Mouse (Mus musculus) frontal cortex, postnatal 10 days (tissue): ENCODE results near the gene Ctdspl.

Experiments
- DNase-seq, 2 experiments: peaks; one replicate each; pipeline ENCODE4 v3.0.0; 2022; ENCODE audit warnings: low spot score in 2 of 2, mixed read lengths in 1 of 2

Ctdspl gene

DNA sequence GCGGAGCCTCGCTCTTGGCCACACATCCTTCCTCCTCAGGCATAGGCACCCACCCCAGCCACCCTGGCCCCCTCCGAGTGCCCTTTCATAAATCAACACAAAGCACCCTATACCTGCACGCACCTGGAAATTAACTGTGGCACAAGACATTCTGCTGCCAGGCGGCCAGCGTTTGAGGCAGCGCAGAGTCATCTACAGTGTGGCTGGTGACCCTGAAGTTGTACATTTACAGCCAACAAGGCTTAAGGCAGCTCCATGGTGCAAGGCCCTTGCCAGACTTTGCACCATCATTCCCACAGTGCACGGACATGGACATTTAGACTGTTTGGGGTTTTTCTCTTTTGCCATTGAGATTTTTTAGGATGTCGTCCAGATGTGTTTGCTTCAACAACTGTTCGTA, 134.4 kb downstream of the Ctdspl start:
- DNase-seq: no peak

DNA sequence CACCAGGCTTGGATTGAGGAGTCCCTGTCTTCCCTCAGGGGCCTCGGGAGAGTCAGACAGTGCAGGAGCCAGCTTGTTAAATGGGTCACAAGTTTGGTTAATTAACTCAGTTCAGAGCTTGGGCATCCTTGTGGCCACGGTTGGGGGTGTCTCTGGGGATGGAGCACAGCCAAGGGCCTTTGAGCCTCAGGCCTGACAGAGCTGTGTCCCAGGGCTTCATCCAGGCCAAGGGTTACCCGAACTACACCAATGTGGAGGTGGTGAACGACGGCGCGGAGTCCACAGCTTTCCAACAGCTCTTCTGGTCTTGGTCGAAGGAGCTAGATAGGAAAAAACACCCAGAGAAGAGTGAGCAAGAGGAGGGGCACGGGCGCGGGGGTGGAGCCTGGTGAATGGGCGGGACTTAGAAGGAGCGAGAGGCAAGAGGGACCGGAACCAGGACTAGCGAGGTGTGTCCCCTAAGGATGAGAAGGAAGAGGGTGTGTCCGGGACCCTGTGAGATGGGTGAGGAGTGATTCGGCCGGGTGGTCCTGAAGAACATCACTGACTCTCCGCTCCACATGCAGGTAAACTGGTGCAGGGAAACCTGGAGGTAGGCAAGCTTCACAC, 136.9 kb downstream of the Ctdspl start:
- no peak for DNase-seq

DNA sequence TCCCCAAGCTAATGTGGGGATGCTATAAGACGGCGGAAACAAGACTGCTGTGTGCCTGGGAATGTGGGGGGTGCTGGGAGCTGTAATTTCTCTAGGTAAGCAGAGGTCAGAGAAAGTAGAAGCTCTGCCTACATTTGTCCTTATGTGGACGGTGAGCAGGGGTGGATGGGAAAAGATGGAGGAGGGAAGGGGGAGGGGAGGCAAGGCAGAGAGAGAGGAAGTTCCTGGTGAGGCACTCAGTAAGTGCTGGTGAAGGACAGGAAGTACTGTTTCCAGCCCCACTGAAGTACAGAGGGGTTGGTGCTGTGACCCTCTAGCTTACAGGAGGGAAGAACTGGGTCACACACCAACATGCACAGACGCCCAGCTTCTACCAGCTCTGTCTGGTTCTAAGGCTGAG, 138.0 kb downstream of the Ctdspl start:
- DNase-seq: no peak

DNA sequence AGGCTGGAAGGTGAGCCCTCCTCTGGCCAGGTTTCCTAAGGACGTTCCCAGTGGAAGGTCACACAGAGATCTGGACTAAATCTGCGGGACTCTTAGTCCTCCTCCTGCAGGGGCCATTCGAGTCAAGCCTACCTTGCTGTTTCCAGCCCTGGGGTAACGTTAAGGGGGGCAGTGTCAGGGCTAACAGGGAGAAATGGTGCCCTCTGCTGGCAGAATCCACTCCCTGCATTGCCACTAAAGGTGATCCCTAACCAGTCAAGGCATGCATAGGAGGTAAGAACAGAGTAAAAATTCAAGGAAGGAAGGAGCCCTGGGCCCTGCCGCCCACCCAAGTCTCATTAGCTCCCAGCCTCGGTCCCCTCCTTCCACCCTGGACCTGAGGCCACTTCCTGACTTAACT, 141.3 kb downstream of the Ctdspl start:
- DNase-seq: peak in 1 of 2 experiments; percentile 75

DNA sequence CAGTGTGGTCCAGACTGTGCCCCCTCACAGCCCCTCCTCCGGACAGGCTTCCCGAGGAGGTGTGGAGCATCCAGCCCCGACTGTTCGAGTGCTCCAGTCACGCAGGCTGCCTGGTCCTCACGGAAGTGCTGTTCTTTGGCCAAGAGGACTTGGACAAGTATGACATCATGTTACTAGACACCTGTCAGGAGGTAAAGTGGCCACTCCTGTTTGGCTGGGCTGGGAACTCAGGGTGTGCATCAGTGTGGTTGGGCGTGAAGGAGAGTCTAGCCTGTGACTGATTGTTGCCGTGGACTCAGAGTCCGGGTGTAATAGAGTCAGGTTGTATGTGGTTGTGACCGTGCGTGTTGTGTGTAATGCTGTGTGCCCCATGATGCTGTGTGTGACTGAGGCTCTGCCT, 142.0 kb downstream of the Ctdspl start:
- DNase-seq: no peak

DNA sequence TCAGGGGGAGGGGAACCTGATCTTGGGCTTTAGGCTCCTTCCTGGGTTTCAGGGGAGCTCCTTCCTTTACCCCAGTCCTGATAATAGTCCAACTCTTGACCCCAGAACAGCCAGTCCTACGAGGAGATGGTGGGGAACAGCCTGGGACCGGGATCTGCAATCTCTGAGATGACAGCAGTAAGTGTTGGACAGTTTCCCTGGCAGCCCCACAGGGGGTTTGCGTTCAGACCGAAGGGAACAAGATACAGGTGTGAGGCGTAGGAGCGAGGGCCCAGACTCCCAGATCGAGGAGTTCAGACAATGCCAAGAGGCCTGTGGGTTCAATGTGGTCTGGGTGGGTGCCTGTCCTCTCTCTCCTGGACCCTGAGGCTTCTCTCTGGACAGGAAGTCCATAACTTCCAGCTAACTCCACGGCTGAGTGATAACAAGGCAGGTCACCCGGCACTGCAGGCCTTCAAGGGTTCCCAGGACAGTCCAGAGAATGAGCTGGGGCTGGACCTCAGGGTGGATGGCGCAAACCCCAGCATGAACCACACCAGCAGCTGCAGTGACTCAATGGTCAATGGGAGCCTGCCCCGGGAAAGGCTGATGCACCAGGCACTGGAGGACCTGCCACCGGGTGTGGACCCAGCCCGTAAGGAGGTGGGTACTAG, 144.0 kb downstream of the Ctdspl start:
- DNase-seq: no peak

DNA sequence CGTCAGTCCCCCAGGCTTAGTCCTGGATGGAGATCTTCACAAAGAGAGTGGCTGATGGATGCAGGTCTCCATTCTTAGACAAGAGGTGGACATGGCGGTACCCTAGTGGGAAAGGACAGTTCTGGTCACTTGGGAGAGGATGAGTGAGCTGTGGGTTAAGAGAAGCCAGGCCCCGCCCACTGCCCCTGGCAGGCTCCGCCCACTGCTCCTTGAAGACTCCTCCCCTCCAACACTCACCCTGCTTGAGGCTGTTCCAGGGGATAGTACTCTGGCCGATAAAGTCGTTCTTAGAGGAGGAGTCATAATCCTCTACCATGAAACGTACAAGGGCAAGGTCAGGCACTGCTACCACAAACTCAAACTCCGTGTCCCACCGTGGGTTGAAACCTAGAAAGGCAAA, 145.5 kb downstream of the Ctdspl start:
- DNase-seq: no peak

DNA sequence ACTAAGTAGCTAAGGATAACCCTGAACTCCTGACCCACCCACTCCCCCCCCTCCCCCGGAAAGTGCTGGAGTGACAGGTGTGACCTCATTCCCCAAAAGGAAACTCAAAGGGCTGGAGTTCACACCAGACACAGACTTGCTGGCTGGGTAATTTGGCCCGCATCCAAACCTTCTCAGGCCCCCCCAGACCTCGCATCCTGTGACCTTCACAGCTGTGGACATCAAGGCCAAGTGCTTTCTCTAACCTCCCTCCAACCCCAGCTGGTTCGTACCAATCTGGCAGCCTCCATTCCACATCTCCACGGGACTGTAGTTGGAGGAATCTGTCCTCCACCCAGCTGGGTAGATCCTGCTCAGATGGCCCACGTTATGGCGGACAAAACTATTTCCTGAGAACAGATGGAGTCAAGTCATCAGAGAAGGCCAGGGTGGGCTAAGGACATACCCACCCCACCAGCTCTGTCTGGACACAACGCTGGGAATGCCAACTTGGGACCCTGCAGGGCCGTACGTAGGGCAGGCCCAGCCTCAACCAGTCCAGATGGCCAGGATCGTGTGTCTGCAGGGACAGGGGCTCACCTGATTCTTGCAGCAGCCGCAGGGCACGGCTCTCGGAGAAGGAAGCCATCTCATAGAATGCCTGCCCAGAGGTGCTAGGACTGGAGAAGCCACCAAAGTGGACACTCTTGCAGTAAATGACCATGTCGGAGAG, 147.1 kb downstream of the Ctdspl start:
- no peak for DNase-seq

DNA sequence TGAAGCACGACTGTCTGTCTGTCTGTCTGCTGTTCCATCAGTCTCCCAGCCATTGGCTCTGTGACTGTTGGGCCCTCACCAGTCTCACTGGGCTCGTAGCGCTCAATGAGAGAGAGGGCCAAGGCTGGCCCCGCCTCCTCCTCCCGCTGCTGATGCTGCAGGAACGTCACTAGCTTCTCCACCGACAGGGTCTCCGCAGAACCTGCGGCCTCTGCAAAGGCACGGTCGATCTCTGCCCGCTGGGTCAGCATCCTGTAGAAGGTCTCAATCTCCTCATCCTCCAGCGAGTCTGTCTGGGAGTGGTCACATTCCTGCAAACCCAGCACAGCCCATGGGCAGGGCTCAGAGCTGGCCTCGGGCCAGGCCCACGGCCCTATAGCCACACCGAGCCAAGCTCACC, 149.4 kb downstream of the Ctdspl start:
- no peak for DNase-seq

DNA sequence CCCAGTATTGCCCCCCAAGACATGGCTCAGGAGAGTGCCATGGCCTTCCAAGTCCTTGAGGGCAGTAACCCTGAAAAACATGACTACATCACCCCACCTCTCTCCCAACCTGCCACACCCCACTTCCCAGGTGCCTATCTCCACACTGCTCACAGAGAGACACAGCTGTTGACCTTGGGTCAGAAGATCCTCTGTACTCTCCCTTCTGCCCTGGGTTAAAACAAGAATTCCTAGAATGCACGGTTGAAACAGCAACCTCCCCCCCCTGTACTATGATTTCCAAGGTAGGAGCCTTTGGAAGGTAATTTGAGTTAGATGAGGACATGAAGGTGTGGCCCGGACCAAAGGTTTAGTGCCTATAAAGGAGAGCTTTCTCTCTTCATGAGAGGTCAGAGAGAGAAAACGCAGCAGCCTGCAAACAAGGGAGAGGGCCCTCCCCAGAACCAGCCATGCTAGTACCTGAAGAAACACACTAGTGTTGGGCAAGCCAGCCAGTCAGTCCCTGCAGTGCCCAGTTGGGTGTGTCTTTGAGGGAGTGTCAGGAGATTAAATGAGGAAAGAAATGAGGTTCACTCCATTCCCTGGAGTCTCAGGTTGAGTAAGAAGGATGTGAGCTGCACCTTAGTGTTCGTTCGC, 153.9 kb downstream of the Ctdspl start:
- no peak for DNase-seq

DNA sequence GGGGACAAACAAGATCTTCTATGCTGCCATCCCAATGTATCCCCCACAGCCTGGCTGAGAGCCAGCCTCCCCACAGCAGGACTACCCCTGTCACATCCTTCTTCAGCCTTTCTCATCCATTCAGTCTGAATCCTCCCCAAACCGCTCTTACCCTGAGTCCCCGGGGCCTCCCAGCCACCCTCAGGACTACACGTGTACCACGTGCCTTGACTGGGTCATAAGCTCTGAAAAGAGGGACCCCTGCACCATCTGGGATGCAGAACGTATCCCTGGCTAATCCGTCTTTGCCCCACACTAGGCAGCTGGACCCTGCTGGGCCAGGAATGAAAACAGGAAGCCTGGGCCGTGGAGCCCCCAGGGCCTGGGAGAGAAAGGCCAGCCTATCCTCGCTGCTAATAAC, 155.8 kb downstream of the Ctdspl start:
- DNase-seq: no peak

DNA sequence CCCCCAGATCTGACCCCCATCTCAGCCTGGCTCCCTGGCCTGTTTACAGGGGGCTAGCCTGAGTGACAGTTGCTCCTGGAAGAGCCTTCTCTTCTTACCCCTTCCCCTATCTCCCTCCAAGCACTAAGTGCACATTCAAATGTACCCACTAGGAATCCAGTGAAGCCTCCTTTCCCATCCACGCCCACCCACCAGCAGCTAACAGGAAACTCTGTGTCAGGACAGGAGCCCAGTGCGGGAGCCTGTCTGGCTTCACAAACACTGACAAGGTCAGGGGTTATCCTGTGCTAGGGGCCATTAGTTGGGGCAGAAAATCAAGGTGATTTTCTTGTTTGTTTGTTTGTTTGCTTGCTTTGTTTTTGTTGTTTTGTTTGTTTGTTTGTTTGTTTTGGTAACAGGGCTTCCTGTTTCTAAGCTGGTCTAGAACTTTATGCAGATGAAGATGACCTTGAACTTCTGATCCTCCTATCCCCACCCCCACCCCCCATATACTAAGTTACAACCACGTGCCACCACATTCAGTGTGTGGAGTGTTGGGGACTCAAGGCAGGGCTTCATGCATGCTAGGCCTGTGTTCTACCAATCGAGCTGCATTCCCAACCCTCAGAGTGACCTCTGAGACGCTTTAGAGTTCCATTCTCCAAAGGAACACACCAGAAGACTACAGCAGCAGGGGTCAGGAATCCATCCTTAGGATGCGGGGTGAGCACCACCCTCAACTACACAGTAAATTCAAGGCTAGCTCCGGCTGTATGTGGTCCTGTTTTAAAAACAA, 156.6 kb downstream of the Ctdspl start:
- no peak for DNase-seq

DNA sequence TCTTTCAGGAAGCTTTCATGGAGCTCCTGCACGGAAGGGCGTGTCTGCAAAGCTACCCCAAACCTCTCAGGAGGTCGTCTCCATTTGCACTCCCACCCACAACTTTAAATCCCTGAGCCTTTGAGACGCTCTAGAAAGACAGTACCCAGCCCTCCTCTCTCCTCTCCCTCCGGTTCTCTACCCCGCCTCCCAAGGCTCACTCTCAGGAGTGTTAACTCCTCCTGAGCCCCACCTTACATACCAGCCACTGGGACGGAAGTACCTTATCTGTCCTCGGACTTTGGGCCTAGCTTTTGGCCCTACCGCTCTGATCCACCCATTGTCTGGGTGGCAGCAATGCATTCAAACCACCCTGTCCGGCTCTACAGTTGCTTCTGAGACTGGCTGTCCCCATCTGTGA, 157.7 kb downstream of the Ctdspl start:
- no peak for DNase-seq

DNA sequence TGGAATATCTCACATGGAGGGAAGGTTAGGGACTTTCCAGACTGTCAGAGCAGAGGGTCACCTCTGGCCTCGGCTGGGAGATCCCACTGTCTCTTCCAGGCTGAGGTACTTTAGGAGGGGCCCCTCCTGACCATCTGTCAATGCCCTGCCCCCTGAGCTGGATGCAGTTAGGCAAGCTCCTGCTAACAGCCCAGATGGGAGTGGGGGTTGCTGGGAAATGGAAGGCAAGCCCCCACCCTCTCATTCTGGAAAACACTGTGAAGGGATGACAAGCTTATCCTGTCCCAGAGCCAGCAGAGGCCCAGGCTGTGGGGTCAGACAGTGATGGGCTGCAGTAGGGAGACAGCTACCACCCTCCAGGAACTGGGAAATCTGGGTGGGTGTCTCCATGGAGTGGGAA, 160.2 kb downstream of the Ctdspl start:
- DNase-seq: no peak

DNA sequence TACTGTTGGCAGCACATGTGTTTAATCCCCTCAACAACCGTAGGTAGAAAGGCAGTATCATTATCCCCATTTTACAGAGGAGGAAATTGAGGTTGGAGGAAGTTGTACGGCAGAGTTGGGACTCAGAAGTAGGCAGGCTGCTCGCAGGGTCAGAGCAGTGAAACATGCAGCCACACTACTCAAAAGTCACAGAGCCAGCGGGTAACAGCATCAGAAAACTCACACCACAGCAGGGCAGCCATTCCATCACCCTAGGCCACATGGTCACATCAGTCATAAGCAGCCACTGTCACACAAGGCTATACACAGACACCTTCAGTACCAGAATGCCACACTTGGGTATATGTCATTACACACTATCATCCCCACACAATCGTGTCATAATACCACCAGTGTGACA, 161.1 kb downstream of the Ctdspl start:
- no peak for DNase-seq

DNA sequence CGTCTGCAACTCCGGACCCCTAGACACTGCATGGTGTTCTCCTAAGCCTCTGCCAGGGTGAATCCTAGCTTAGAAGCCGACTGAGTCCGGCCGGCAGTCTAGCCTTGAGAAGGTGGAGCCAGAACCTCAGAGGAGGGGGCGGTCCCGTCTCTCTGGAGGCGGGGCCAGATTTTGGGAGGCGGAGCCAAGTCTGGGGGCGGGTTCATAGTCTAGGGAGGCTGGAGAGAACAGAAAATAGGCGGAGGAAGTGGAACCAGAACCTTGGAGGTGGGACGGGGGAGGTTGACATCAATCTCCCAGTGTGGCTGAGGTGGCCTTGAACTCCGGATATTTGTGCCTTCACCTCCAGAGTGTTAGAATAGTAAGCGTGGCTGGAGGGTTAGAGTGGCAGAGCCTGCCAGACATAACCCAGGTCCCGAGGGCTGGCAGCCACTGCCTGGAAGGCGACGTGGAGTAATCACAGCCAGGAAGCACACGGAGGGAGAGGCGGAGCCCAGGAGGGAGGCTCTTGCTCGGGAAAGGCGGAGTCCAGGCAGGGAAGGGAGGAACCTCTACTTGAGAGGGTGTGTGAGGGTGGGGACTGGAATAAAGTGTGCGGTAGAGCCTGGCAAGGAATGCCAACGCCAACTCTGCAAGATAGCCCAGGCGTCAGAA, 162.0 kb downstream of the Ctdspl start:
- peak; percentile 65 to 72 for DNase-seq

DNA sequence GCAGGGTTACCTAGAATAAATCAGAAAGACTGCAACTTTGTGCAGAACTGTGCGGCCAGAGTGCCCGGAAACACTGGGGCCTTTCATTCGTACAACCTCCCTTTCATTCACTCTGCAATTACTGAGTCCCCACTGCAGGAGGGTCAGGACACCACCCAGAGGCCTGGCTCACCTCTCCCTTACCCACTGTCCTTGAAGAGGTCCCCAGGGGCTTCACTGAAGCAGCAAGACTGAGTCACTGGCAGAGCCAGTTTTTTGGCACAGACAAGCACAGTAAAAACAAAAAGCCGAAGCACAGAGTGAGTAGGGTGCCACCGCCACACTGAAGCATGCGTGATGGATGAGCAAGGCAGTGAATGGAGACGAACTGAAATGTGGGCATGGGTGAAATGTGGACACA, 163.2 kb downstream of the Ctdspl start:
- DNase-seq: no peak

DNA sequence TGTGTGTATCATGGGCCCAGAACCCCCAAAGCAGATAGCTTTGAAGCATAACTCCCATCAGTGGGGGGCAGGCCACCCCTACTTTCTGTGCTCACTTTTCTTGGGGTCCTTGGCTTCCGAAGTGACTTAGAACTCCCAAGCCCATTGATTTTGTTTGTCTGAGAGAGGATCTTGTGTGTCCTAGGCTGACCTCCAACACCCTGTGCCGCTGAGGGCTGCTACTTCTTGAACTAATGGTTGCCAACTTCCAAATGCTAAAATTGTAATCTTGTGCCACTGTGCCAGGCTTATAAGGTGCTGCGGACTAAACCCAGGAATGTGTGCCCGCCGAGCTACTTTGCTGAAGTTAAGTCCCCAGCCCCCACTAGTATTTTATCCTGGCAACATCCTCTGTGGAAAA, 164.2 kb downstream of the Ctdspl start:
- DNase-seq: no peak

DNA sequence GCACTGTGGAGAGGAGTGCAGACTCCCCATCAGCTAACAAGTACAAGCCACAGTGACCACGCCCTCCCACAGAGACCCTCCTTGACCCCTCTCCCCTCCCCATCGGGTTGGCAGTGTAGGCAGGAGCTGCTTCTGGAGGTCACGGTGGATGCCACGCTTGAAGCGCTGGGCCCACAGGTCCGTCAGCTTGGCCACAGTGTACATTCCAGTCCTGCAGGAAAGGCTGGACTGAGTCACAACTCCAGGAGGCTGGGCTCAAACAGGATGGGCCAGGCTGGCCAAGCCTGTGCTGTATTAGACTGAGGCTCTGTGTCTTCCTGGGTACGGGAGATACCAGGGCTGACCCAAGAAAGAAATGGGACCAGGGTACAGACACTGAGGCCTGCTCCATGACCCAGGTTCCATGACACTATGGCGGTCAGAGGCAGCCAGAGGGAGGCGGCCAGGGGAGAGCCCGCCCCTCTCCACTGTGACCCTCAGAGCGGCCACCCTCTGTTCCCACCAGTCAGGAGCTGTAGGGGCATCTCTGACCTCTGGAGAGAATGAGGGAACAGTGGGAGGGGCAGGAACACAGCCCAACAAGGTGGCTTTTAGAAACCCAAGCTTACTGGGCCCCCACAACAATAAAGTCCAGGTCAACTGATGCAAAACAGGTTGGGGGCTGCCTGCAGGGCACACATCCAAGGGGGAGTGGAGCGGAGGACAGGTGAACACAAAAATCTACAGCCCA, 165.5 kb downstream of the Ctdspl start:
- no peak for DNase-seq

DNA sequence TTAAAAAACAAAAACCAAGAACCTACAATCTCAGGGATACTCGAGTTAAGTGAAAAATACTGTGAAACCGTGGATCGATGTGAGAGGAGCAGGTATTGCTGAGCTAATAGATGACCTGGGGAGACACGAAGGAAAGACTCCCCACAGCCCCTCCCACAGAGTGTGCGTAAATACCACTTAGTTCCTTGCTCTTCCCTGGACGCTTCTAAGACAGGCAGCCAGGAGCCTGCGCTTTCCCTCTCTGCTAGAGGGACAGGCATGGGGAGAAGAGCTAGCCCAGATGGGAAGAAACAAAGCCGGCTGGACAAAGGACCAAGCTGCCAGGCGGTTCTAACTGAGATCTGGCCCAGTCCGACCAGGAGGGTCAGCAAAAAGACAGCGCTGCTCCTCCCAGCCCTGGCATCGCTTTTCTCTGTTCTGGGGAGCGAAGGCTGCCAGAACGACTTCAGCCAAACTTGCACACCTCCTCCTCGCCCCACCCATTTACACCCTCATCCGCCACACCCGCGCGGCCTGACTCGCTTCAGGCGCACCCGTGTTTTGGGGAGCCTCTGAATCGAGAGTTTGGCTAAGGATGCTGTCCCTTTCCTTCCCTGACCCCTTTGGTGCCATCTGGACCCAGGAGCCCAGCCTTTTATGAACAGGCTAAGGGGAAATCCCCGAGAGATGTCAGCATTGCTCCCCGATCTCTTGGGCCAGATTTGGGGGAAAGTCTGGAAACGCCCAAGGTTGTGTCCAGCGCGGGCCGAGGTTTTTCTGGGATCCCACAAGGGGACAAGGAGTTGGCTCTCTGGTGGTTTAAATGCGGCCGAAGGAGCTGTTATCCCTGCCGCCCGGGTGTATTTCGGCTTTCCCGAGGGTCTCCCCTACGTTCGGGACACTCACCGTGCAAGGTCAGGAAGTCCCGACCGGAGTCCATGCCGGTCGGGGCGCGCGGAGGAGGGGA, 166.5 kb downstream of the Ctdspl start:
- no peak for DNase-seq
